Mouse (Mus musculus): ENCODE results near the gene Ezr. TPM values are rescaled to one million over a fixed set of nuclear protein-coding genes. Genes with fewer than 3 reads are reported as not detected.

The Ezr gene
- polyA plus RNA-seq, 1 experiment, result 168 TPM

DNA sequence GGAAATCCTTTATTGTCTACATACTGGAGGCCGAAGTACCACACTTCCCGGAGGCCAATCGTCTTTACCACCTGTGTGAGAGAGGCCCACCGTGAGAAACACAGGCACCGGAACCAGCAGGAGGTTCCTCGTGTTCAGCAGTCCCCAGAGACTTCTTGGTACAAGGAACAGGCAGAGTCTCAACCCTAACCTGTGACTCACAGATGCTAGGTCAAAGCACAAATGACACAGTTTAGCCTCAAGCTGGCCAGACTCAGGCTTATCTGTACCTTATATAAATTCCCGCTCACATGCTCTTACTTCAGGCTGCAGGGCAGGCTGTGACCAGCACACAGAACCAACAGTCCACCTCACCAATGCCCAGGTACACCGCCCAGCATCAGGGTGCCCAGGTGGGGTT is 26.7 kb downstream of the Ezr start:
- Histone ChIP-seq H3K27me3 (ENCODE audit: control insufficient read depth, insufficient read depth, low read length, poor library complexity, severe bottlenecking) (no peaks in the 10 kb centered on the region), H3K9me3 (replicated peaks; ENCODE audit: control insufficient read depth, insufficient read depth, low read length, poor library complexity, severe bottlenecking) (no peaks in the 10 kb centered on the region; the same call in none of the 2 replicates), H3K36me3 (ENCODE audit: control insufficient read depth, insufficient read depth, low read length, poor library complexity, severe bottlenecking) (peaks cover 48% of the 10 kb centered on the region), H3K9ac (ENCODE audit: low read depth, poor library complexity, severe bottlenecking) (no peak overlapping the region), H3K4me3 (ENCODE audit: low read depth, low read length) (no peak overlapping the region), H3K4me1 (ENCODE audit: control insufficient read depth, insufficient read depth, low read length) (no peaks in the 10 kb centered on the region), H3K27ac (ENCODE audit: insufficient read depth, low read length) (no peak overlapping the region)
- TF ChIP-seq POLR2A (IDR thresholded peaks at IDR 0.05; ENCODE audit: insufficient read depth, low read length) (no peak), CTCF (IDR thresholded peaks at IDR 0.05; ENCODE audit: low read depth, low read length) (no peak), EP300 (IDR thresholded peaks at IDR 0.05; ENCODE audit: insufficient read depth, low read depth, low read length) (no peak)

DNA sequence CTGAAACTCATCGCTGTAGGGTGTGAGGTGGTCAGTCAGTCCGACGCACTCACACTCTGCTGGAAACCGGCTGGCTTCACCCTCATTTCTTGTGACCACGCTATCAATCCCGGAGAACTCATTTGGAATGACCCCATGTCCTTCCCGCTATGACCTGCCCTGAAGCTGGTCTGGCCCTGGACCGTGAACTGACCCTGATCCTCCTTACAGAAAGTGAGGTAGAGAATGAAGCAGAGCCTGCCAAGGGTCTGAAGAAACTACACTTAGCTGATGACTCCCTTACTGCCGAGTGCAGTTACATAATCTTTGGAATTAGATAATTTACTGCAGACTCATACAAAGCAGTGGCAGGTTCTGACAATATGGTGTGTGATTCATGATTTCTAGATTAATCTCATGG is 27.4 kb downstream of the Ezr start:
- H3K36me3 ChIP-seq (ENCODE audit: control insufficient read depth, insufficient read depth, low read length, poor library complexity, severe bottlenecking), result peaks cover 54% of the 10 kb centered on the region
- H3K9me3 ChIP-seq (replicated peaks; ENCODE audit: control insufficient read depth, insufficient read depth, low read length, poor library complexity, severe bottlenecking), result peaks cover 6% of the 10 kb centered on the region
- H3K4me3 ChIP-seq (ENCODE audit: low read depth, low read length), result no peak overlapping the region
- H3K4me1 ChIP-seq (ENCODE audit: control insufficient read depth, insufficient read depth, low read length), result no peaks in the 10 kb centered on the region
- no peaks in the 10 kb centered on the region for H3K27me3 ChIP-seq (ENCODE audit: control insufficient read depth, insufficient read depth, low read length, poor library complexity, severe bottlenecking)
- no peak overlapping the region for H3K9ac ChIP-seq (ENCODE audit: low read depth, poor library complexity, severe bottlenecking)
- H3K27ac ChIP-seq (ENCODE audit: insufficient read depth, low read length), result no peak overlapping the region
- no peak for TF ChIP-seq EP300 (IDR thresholded peaks at IDR 0.05; ENCODE audit: insufficient read depth, low read depth, low read length)
- no peak for TF ChIP-seq CTCF (IDR thresholded peaks at IDR 0.05; ENCODE audit: low read depth, low read length)
- TF ChIP-seq POLR2A (IDR thresholded peaks at IDR 0.05; ENCODE audit: insufficient read depth, low read length), result no peak

DNA sequence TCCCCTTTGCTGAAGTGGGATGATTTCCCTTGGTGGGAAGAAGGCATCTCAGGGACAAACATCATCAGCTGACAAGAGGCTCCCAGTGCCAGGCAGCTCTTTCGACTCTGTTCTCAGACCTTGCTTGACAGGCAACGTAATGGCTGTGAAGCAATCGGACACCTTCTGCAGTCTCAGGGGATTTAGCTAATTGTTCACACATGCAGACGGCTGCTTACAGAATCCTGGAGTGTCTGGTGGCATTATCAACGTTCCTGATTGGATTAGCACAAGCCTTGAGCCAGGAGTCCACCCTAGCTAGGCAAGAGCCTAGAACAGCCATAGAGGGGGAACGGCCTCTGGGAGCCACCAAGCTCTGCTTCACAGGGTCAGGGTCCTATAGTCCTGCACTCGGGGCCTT is 30.2 kb downstream of the Ezr start:
- no peaks in the 10 kb centered on the region for H3K27me3 ChIP-seq (ENCODE audit: control insufficient read depth, insufficient read depth, low read length, poor library complexity, severe bottlenecking)
- H3K36me3 ChIP-seq (ENCODE audit: control insufficient read depth, insufficient read depth, low read length, poor library complexity, severe bottlenecking), result peaks cover 66% of the 10 kb centered on the region
- peaks cover 33% of the 10 kb centered on the region for H3K9me3 ChIP-seq (replicated peaks; ENCODE audit: control insufficient read depth, insufficient read depth, low read length, poor library complexity, severe bottlenecking)
- no peak overlapping the region for H3K4me3 ChIP-seq (ENCODE audit: low read depth, low read length)
- H3K27ac ChIP-seq (ENCODE audit: insufficient read depth, low read length), result peak overlapping the region; percentile 85; the same call in 1 of the 2 replicates
- H3K9ac ChIP-seq (ENCODE audit: low read depth, poor library complexity, severe bottlenecking), result no peak overlapping the region
- no peaks in the 10 kb centered on the region for H3K4me1 ChIP-seq (ENCODE audit: control insufficient read depth, insufficient read depth, low read length)
- no peak for TF ChIP-seq CTCF (IDR thresholded peaks at IDR 0.05; ENCODE audit: low read depth, low read length)
- no peak for TF ChIP-seq POLR2A (IDR thresholded peaks at IDR 0.05; ENCODE audit: insufficient read depth, low read length)
- no peak for TF ChIP-seq EP300 (IDR thresholded peaks at IDR 0.05; ENCODE audit: insufficient read depth, low read depth, low read length)

- Histone ChIP-seq H3K27ac (ENCODE audit: insufficient read depth, low read length) (peak overlapping the region; percentile 85), H3K9ac (ENCODE audit: low read depth, poor library complexity, severe bottlenecking) (no peak overlapping the region), H3K36me3 (ENCODE audit: control insufficient read depth, insufficient read depth, low read length, poor library complexity, severe bottlenecking) (peaks cover 72% of the 10 kb centered on the region), H3K4me1 (ENCODE audit: control insufficient read depth, insufficient read depth, low read length) (no peaks in the 10 kb centered on the region), H3K9me3 (replicated peaks; ENCODE audit: control insufficient read depth, insufficient read depth, low read length, poor library complexity, severe bottlenecking) (peaks cover 43% of the 10 kb centered on the region), H3K4me3 (ENCODE audit: low read depth, low read length) (no peak overlapping the region), H3K27me3 (ENCODE audit: control insufficient read depth, insufficient read depth, low read length, poor library complexity, severe bottlenecking) (no peaks in the 10 kb centered on the region)
- TF ChIP-seq CTCF (IDR thresholded peaks at IDR 0.05; ENCODE audit: low read depth, low read length) (no peak), EP300 (IDR thresholded peaks at IDR 0.05; ENCODE audit: insufficient read depth, low read depth, low read length) (0 out of 2 replicates have a peak, but pooled peaks have one; percentile 18)
These were observed 31.2 kb downstream of the Ezr start for GRCm38 (mm10) chr17:6751221-6751859.

DNA sequence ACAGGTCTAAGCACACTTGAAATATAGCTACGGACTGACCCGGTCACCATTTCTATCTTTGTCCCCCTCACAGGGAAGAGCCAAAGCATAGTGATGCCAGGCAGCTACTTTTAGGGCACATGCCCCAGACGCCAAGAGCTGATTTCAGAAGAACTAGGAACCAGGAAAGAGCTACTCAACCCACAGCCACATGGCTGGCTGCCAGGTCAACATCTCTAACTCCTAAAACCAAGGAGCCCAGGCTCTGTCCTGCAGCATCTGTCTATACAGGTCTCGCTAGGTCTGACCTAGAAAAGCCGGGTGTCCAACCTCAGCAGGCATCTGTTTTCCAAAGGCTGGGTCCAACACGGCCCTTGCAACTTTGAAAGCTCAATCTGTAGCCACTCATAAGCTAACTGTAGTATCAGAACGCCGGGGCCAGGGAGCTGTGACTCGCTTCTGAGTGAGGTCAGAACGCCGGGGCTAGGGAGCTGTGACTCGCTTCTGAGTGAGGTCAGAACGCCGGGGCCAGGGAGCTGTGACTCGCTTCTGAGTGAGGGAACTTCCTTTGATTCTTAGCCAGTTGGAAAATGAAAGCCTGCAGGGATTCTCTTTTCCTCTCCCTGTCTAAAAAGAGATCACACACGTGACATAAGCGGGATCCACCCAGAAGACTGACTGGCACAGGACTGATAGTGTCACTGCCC is 33.7 kb downstream of the Ezr start:
- Histone ChIP-seq H3K36me3 (ENCODE audit: control insufficient read depth, insufficient read depth, low read length, poor library complexity, severe bottlenecking) (peaks cover 87% of the 10 kb centered on the region), H3K27me3 (ENCODE audit: control insufficient read depth, insufficient read depth, low read length, poor library complexity, severe bottlenecking) (no peaks in the 10 kb centered on the region), H3K27ac (ENCODE audit: insufficient read depth, low read length) (no peak overlapping the region), H3K4me3 (ENCODE audit: low read depth, low read length) (no peak overlapping the region), H3K9me3 (replicated peaks; ENCODE audit: control insufficient read depth, insufficient read depth, low read length, poor library complexity, severe bottlenecking) (peaks cover 67% of the 10 kb centered on the region), H3K4me1 (ENCODE audit: control insufficient read depth, insufficient read depth, low read length) (no peaks in the 10 kb centered on the region), H3K9ac (ENCODE audit: low read depth, poor library complexity, severe bottlenecking) (no peak overlapping the region)
- TF ChIP-seq EP300 (IDR thresholded peaks at IDR 0.05; ENCODE audit: insufficient read depth, low read depth, low read length) (no peak), CTCF (IDR thresholded peaks at IDR 0.05; ENCODE audit: low read depth, low read length) (no peak), POLR2A (IDR thresholded peaks at IDR 0.05; ENCODE audit: insufficient read depth, low read length) (no peak)

- H3K36me3 ChIP-seq (ENCODE audit: control insufficient read depth, insufficient read depth, low read length, poor library complexity, severe bottlenecking), result peaks cover 90% of the 10 kb centered on the region
These were observed 35.1 kb downstream of the Ezr start for GRCm38 (mm10) chr17:6747478-6747877.

More at GRCm38 (mm10) chr17:6747478-6747877, 35.1 kb downstream of the Ezr start:
- Histone ChIP-seq H3K27ac (ENCODE audit: insufficient read depth, low read length) (no peak overlapping the region), H3K27me3 (ENCODE audit: control insufficient read depth, insufficient read depth, low read length, poor library complexity, severe bottlenecking) (no peaks in the 10 kb centered on the region), H3K9me3 (replicated peaks; ENCODE audit: control insufficient read depth, insufficient read depth, low read length, poor library complexity, severe bottlenecking) (peaks cover 81% of the 10 kb centered on the region), H3K4me3 (ENCODE audit: low read depth, low read length) (no peak overlapping the region), H3K4me1 (ENCODE audit: control insufficient read depth, insufficient read depth, low read length) (no peaks in the 10 kb centered on the region), H3K9ac (ENCODE audit: low read depth, poor library complexity, severe bottlenecking) (no peak overlapping the region)
- no peak for TF ChIP-seq CTCF (IDR thresholded peaks at IDR 0.05; ENCODE audit: low read depth, low read length)
- TF ChIP-seq POLR2A (IDR thresholded peaks at IDR 0.05; ENCODE audit: insufficient read depth, low read length), result no peak
- no peak for TF ChIP-seq EP300 (IDR thresholded peaks at IDR 0.05; ENCODE audit: insufficient read depth, low read depth, low read length)

All from ES-Bruce4 (cell line).